Mouse (Mus musculus) embryonic facial prominence, embryonic 13.5 days (tissue): ENCODE measurements around the gene Prim1. TPM values are rescaled to one million over a fixed set of nuclear protein-coding genes. Genes with fewer than 3 reads are reported as not detected.
A peak's percentile ranks its signal among the peaks of the same experiment; 100 is the strongest.

Source experiments
- ATAC-seq: fragments of 200-750 bp; cut with Nextera tagmentation; 2 replicates; pipeline ENCODE4 v1.8.0; 2017; ENCODE audit warnings: low read depth; ENCODE audit not compliant: insufficient number of reproducible peaks, insufficient read depth, low FRiP score, low TSS enrichment
- H3K27ac ChIP-seq: fragments of 300-500 bp; sonication (generic); 2 replicates; pipeline ENCODE4 v1.5.1; 2015; ENCODE audit warnings: moderate library complexity, mild to moderate bottlenecking, inconsistent platforms
- H3K27me3 ChIP-seq: fragments of 300-500 bp; sonication (generic); 2 replicates; pipeline ENCODE4 v1.6.1; 2015; ENCODE audit warnings: mild to moderate bottlenecking, inconsistent platforms
- H3K36me3 ChIP-seq: fragments of 300-500 bp; sonication (generic); 2 replicates; pipeline ENCODE4 v1.6.1; 2015; ENCODE audit warnings: mild to moderate bottlenecking, inconsistent platforms
- H3K4me1 ChIP-seq: fragments of 300-500 bp; sonication (generic); 2 replicates; pipeline ENCODE4 v1.6.1; 2015; ENCODE audit warnings: inconsistent platforms
- H3K4me2 ChIP-seq: fragments of 300-500 bp; sonication (generic); 2 replicates; pipeline ENCODE4 v1.6.1; 2015; ENCODE audit warnings: moderate library complexity, mild to moderate bottlenecking, inconsistent platforms
- H3K4me3 ChIP-seq: fragments of 300-500 bp; sonication (generic); 2 replicates; pipeline ENCODE4 v1.5.1; 2015; ENCODE audit warnings: mild to moderate bottlenecking, inconsistent platforms
- H3K9ac ChIP-seq: fragments of 300-500 bp; sonication (generic); 2 replicates; pipeline ENCODE4 v1.6.1; 2015; ENCODE audit warnings: mild to moderate bottlenecking, inconsistent platforms
- H3K9me3 ChIP-seq: fragments of 300-500 bp; sonication (generic); 2 replicates; pipeline ENCODE4 v1.6.1; 2016; ENCODE audit warnings: inconsistent platforms
- WGBS: fragments of 180-500 bp; shearing (Covaris S2); methylation state at CpG from one replicate; pipeline ENCODE4 v1.1.7; 2015; ENCODE audit warnings: mixed read lengths; 5-methylcytosine and 5-hydroxymethylcytosine counted together
- polyA plus RNA-seq: library from polyadenylated mRNA; unstranded; fragments of >200 nt; fragmentation: Nextera tagmentation; extraction: Ambion mirVana; gene quantifications from 2 replicates; pipeline ENCODE4 v1.2.1, GENCODE M21; 2015

Gene Prim1
- polyA plus RNA-seq: 92.1 and 92.2 TPM in 2 replicates

GRCm38 (mm10) chr10:128015068-128015934, at the start of gene Prim1:
Gene Prim1, plus strand, starts transcription at chr10:128015168.
- peak within 1 kb of the TSS; percentile 66 for H3K4me3 ChIP-seq
- no peaks in the 10 kb centered on the region for H3K9me3 ChIP-seq
- no peaks in the 10 kb centered on the region for H3K27me3 ChIP-seq
- H3K9ac ChIP-seq: peak within 1 kb of the TSS; percentile 79
- H3K27ac ChIP-seq: peak within 1 kb of the TSS; percentile 81
- peaks cover 23% of the 10 kb centered on the region for H3K36me3 ChIP-seq
- H3K4me1 ChIP-seq: no peaks in the 10 kb centered on the region
- WGBS: 5% methylated on average over 31 of the region's 31 CpGs
- ATAC-seq: peak; percentile 75; the same call in 1 of the 2 replicates
- peak within 1 kb of the TSS; percentile 70 for H3K4me2 ChIP-seq

DNA sequence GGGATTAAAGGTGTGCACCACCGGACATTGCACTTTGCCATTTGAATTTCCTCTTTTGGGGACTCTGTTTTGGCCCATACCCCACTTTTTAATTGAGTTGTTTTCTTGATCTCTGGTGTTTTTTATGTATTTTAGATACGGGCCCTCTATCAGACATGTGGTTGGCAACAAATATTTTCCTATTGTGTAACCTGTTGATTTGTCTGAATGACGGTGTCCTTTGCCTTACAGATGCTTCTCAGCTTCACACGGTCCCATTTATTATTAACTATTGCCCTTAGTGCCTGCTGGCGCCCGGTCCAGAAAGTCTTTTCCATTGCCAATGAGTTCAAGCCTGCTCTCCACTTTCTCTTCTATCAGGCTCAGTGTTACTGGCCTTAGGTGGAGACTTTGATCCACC, 48.5 kb upstream of the Prim1 start:
- H3K27me3 ChIP-seq: no peaks in the 10 kb centered on the region
- H3K4me1 ChIP-seq: peaks cover 17% of the 10 kb centered on the region
- H3K4me2 ChIP-seq: no peak overlapping the region
- H3K4me3 ChIP-seq: no peak overlapping the region
- no peak overlapping the region for H3K9ac ChIP-seq
- 96% methylated on average over 6 of the region's 6 CpGs for WGBS
- H3K9me3 ChIP-seq: no peaks in the 10 kb centered on the region
- no peak for ATAC-seq
- H3K36me3 ChIP-seq: no peaks in the 10 kb centered on the region
- no peak overlapping the region for H3K27ac ChIP-seq

DNA sequence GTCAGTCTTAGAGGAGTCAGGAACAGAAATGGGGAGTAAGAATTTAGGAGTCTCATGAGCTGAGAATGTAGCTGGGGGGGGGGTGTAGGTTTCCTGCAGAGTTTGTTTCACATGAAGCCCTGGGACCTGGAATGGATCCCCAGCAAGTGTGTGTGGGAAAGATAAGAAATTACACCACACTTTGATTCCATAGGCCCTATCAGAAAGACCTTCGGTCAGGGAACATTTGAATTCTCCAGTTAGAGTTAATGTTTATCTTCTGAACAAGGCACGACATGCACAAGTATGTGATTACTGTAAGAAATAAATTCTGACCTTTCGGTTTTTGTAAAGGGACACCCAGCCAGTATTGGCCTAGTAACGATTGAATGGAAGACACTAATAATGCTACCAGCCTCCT, 45.1 kb upstream of the Prim1 start:
- peaks cover 19% of the 10 kb centered on the region for H3K4me1 ChIP-seq
- 27% methylated on average over 4 of the region's 4 CpGs for WGBS
- H3K4me3 ChIP-seq: no peak overlapping the region
- 0 out of 2 replicates have a peak overlapping the region, but pooled peaks have one; percentile 11 for H3K4me2 ChIP-seq
- no peaks in the 10 kb centered on the region for H3K36me3 ChIP-seq
- no peak for ATAC-seq
- H3K9me3 ChIP-seq: no peaks in the 10 kb centered on the region
- H3K27ac ChIP-seq: peak overlapping the region; percentile 44
- no peak overlapping the region for H3K9ac ChIP-seq
- H3K27me3 ChIP-seq: no peaks in the 10 kb centered on the region

DNA sequence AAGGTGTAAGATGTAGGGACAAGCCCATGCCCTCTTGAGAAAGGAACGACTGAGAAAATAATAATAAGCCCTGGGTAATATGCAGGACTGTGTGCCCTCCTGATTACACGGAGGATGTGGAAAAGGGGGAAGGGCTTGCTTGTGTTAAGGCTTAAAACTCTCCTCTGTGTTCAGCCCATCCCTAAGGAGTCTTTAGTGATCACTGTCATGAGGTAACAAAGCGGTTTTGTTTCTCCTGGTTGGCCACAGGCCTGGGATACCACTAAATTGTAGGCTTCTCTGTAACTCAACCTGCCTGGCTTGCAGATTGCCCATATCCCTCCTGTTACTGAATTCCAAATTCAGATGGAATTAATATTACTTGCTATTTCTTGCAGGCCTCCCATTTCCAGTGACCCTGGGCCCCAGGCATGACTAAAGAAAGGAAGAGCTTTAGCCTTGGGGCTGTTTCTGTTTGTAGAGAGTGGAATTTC, 44.6 kb upstream of the Prim1 start:
- H3K36me3 ChIP-seq: no peaks in the 10 kb centered on the region
- 7% methylated on average over 3 of the region's 3 CpGs for WGBS
- no peaks in the 10 kb centered on the region for H3K9me3 ChIP-seq
- peak overlapping the region; percentile 44 for H3K27ac ChIP-seq
- peak; percentile 75 for ATAC-seq
- no peaks in the 10 kb centered on the region for H3K27me3 ChIP-seq
- peaks cover 19% of the 10 kb centered on the region for H3K4me1 ChIP-seq
- peak overlapping the region; percentile 11; the same call in 1 of the 2 replicates for H3K4me2 ChIP-seq
- H3K4me3 ChIP-seq: no peak overlapping the region
- H3K9ac ChIP-seq: no peak overlapping the region

GRCm38 (mm10) chr10:127971135-127971534, 43.8 kb upstream of the Prim1 start:
- Histone ChIP-seq H3K9me3 (no peaks in the 10 kb centered on the region), H3K36me3 (no peaks in the 10 kb centered on the region), H3K4me2 (no peak overlapping the region), H3K9ac (no peak overlapping the region), H3K27me3 (no peaks in the 10 kb centered on the region), H3K27ac (peak overlapping the region; percentile 44; the same call in 1 of the 2 replicates), H3K4me1 (peaks cover 19% of the 10 kb centered on the region), H3K4me3 (no peak overlapping the region)
- ATAC-seq: no peak
- 53% methylated on average over 3 of the region's 3 CpGs for WGBS

DNA sequence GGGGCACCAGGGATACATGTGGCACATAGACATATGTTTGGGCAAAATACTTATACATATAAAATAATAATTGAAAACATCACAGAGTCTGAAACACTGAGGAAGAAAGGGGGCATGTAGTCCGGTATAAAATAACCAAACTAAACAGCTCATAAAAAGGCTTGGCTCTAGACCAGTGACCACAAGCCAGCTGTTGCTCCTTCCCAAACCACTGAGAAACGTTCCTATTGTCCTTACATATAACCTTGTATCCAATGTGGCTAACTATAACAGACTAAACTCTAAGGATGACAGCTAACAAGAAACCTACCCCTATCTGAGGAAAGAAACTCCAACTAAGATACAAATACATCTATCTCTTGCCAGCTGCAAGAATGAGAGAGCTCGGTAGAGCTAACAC, 40.9 kb upstream of the Prim1 start:
- no peak for ATAC-seq
- no peak overlapping the region for H3K4me3 ChIP-seq
- no peaks in the 10 kb centered on the region for H3K27me3 ChIP-seq
- no peak overlapping the region for H3K9ac ChIP-seq
- no peak overlapping the region for H3K4me2 ChIP-seq
- no peaks in the 10 kb centered on the region for H3K9me3 ChIP-seq
- H3K4me1 ChIP-seq: peaks cover 19% of the 10 kb centered on the region
- whole genome bisulfite sequencing: 54% methylated on average over 3 of the region's 3 CpGs
- H3K27ac ChIP-seq: no peak overlapping the region
- H3K36me3 ChIP-seq: no peaks in the 10 kb centered on the region

DNA sequence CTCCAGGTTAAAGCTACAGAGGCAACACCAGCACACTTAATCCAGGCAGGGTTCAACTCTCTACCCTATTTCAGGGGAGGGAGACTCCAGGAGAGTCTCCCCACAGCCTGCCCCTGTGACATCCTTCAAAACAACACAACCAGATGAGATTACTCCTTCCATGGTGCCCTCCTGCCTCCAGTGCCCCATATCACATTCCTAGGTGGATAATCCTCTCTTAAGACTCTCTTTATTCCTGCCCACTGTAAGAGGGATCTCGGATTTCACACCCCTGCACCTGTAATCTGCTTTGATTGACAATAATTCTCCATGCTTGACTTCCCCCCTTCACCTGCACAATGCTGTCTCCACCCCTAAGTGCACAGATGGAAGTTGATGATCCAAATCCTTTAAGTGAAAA, 39.5 kb upstream of the Prim1 start:
- no peak overlapping the region for H3K4me2 ChIP-seq
- no peaks in the 10 kb centered on the region for H3K27me3 ChIP-seq
- H3K4me3 ChIP-seq: no peak overlapping the region
- H3K9me3 ChIP-seq: no peaks in the 10 kb centered on the region
- 29% methylated on average over 1 of the region's 1 CpGs for WGBS
- H3K9ac ChIP-seq: no peak overlapping the region
- no peaks in the 10 kb centered on the region for H3K36me3 ChIP-seq
- peaks cover 7% of the 10 kb centered on the region for H3K4me1 ChIP-seq
- peak overlapping the region; percentile 48; the same call in 1 of the 2 replicates for H3K27ac ChIP-seq
- peak; percentile 80; the same call in 1 of the 2 replicates for ATAC-seq

DNA sequence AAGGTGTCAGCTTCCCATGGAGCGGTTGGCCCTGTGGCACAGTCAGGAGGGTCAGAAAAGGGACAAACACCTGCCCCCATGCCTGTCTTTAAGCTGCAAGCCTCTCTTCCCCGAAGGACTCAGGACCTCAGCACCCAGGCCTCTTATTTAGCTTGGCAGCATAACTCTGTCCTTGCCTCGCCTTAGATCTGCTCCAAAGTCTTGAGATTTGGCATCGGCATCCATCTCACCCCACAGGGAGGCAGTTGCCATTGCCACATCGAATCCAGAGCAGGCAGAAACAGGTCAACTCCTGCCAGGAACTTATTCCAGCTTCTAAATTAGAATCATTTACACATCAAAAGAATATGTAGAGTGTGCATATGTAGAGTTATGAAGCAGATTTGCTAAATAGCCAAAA, 30.3 kb upstream of the Prim1 start:
- 74% methylated on average over 5 of the region's 5 CpGs for WGBS
- Histone ChIP-seq H3K27me3 (no peaks in the 10 kb centered on the region), H3K9me3 (no peaks in the 10 kb centered on the region), H3K9ac (no peak overlapping the region), H3K4me3 (no peak overlapping the region), H3K27ac (no peak overlapping the region), H3K4me1 (no peaks in the 10 kb centered on the region; the same call in 1 of the 2 replicates), H3K4me2 (no peak overlapping the region), H3K36me3 (no peaks in the 10 kb centered on the region)
- ATAC-seq: no peak

GRCm38 (mm10) chr10:127985601-127986000, 29.4 kb upstream of the Prim1 start:
- Histone ChIP-seq H3K36me3 (no peaks in the 10 kb centered on the region), H3K9me3 (no peaks in the 10 kb centered on the region), H3K4me3 (no peak overlapping the region), H3K4me2 (no peak overlapping the region), H3K27ac (no peak overlapping the region), H3K27me3 (no peaks in the 10 kb centered on the region), H3K9ac (no peak overlapping the region), H3K4me1 (no peaks in the 10 kb centered on the region; the same call in 1 of the 2 replicates)
- ATAC-seq: no peak
- 45% methylated on average over 8 of the region's 8 CpGs for WGBS

DNA sequence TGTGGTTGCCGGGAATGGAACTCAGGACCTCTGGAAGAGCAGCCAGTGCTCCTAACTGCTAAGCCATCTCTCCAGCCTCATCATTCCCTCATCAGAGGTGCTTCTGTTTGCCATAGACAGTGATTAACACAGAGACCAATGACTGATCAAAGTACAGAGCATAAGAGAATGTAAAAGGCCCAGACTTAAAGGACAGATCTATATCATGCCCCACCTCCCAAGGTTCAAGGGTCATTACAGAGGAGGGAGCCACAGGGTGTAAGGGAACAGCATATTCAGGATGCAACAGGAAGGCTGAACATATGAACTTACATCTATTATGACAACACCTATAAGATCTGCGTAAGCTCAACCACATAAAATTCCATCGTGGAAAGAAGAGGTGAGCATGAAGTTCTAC, 18.3 kb upstream of the Prim1 start:
- ATAC-seq: no peak
- Histone ChIP-seq H3K27me3 (no peaks in the 10 kb centered on the region), H3K4me3 (no peak overlapping the region), H3K4me1 (no peaks in the 10 kb centered on the region), H3K4me2 (no peak overlapping the region), H3K9ac (no peak overlapping the region), H3K27ac (no peak overlapping the region), H3K9me3 (no peaks in the 10 kb centered on the region), H3K36me3 (no peaks in the 10 kb centered on the region)
- 85% methylated on average over 3 of the region's 3 CpGs for WGBS

GRCm38 (mm10) chr10:127998260-127998659, 16.7 kb upstream of the Prim1 start:
- Histone ChIP-seq H3K36me3 (no peaks in the 10 kb centered on the region), H3K9me3 (no peaks in the 10 kb centered on the region), H3K4me2 (no peak overlapping the region), H3K27me3 (no peaks in the 10 kb centered on the region), H3K27ac (no peak overlapping the region), H3K4me3 (no peak overlapping the region), H3K9ac (no peak overlapping the region), H3K4me1 (no peaks in the 10 kb centered on the region)
- ATAC-seq: no peak
- WGBS: 93% methylated on average over 1 of the region's 1 CpGs

- no peak overlapping the region for H3K27ac ChIP-seq
- ATAC-seq: no peak
These were observed 11.6 kb upstream of the Prim1 start for GRCm38 (mm10) chr10:128003281-128003801.

More at GRCm38 (mm10) chr10:128003281-128003801, 11.6 kb upstream of the Prim1 start:
- H3K4me2 ChIP-seq: no peak overlapping the region
- no peaks in the 10 kb centered on the region for H3K27me3 ChIP-seq
- H3K9me3 ChIP-seq: no peaks in the 10 kb centered on the region
- WGBS: 77% methylated on average over 3 of the region's 3 CpGs
- H3K9ac ChIP-seq: no peak overlapping the region
- no peak overlapping the region for H3K4me3 ChIP-seq
- no peaks in the 10 kb centered on the region for H3K4me1 ChIP-seq
- no peaks in the 10 kb centered on the region for H3K36me3 ChIP-seq
